Mouse (Mus musculus): ENCODE data around the gene Lgals7.

- TF ChIP-seq GATA1 (IDR thresholded peaks at IDR 0.05; ENCODE audit: borderline replicate concordance, low read length), result no peak
- no peak for TF ChIP-seq FLI1 (IDR thresholded peaks at IDR 0.05; ENCODE audit: low read length)
Observed at GRCm38 (mm10) chr7:28818436-28818835, 45.2 kb upstream of the Lgals7 start.

Data from megakaryocyte, embryonic 14.5 days (primary cell).